Mouse (Mus musculus) olfactory bulb, adult 2 months (tissue): ENCODE measurements around the gene Cs.

Experiments used
- CTCF ChIP-seq: fragments of 200-500 bp; IDR thresholded peaks from 2 replicates; pipeline ENCODE4 v1.5.1; 2012; ENCODE audit warnings: low read depth, mild to moderate bottlenecking, low read length, moderate library complexity; ENCODE audit not compliant: insufficient read depth
- POLR2A ChIP-seq: fragments of 200-500 bp; IDR thresholded peaks from 2 replicates; pipeline ENCODE4 v1.6.1; 2012; ENCODE audit warnings: mild to moderate bottlenecking, low read depth, low read length, moderate library complexity; ENCODE audit not compliant: insufficient read depth

- TF ChIP-seq POLR2A (no peak), CTCF (no peak)
These were observed 74.5 kb downstream of the Cs start for GRCm38 (mm10) chr10:128412055-128412381.
